Mouse (Mus musculus) ES-CJ7 (cell line): Measurements from ENCODE around the gene Ttc21b.
A peak's percentile ranks its signal among the peaks of the same experiment; 100 is the strongest.
"Not testable (repeated sequence)": the region's sequence is repeated elsewhere in the genome, so short reads cannot be mapped to it uniquely, and the experiment has no call there.

Experiments
- DNase-seq: peaks from one replicate; pipeline ENCODE4 v3.0.0; 2011; ENCODE audit warnings: low read depth, low spot score

Gene Ttc21b

DNA sequence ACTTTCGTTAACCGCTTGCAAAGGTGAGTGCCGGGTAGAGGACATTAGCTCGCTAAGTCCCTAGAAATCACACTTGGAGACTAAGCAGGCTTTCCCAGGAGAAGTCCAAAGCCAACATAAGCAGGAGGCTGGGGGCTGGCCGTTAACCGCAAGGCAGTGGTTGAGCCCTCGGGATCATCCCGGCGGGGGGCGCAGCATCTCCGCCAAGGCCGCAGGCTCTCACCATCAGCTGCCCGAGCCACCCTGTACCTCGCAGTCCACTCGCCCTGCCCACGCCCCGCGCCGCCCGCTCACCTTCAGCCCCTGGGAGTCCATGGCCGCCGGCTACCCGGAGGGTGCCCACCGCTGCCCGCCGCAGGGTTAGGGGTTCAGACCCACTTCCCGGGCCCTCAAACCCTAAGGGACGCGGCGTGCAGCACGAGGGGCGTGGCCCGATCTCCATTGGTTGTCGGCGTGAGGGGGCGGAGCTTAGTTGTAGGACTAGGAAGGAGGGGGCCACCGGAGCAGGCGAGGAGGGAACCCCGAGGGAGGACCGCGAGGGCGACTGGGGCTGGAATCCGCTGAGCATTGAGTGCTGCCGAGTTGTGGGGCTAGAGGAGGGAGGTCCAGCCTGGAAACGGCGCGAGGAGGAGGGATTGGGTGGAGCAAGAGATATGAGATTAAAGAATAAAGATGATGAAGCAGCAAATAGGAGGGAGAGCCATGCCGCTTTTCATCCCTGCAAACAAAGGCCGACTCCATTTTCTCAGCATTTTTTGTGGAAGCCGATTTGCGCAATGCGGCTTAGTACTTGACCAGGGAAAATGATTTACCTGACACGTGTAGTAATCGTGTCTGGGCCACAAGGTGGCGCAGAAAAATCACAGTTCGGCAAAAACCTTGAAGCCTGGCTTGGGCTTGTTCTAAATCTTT lies at the start of gene Ttc21b:
Gene Ttc21b, minus strand, starts transcription at position 398 of the 912 bp plus-strand sequence.
- peak; percentile 92 for DNase-seq

DNA sequence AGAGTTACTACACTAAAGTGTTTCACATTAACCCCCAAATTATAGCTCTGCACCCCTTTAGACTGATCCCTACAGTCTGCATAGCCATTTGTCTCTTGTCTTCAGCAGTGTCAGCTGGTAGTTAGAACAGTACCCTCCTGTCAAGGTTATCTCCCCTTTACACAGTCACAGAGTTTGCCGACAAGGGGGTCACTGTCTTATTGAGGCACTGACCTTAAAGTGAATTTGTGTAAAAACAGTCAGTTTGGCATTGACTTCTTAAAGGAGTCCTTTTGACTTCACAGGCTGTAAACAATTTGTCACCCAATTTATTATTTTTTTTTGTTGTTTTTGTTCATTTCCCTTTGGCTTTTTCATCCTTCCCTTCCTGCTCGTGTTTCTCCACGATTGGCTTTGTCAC lies 16.1 kb upstream of the Ttc21b start:
- DNase-seq, result no peak

DNA sequence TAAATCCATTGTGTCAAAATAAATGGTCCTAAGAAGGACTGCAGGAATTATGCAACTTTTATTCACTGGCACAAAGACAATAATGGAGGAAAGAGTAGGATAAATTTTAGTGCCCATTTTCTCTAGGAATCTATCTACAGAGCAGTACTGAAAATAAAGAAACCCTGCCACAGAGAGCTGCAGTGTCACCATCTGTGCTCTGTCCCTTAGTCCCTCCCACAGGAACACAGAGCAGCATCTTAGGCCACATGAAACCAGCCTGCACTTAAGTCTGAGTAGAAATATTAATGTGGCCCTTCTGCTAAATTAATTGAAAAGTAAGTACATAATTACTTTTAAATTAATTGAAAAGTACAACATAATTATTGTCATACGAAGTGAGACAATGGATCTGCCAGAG lies 12.4 kb downstream of the Ttc21b start:
- no peak for DNase-seq

DNA sequence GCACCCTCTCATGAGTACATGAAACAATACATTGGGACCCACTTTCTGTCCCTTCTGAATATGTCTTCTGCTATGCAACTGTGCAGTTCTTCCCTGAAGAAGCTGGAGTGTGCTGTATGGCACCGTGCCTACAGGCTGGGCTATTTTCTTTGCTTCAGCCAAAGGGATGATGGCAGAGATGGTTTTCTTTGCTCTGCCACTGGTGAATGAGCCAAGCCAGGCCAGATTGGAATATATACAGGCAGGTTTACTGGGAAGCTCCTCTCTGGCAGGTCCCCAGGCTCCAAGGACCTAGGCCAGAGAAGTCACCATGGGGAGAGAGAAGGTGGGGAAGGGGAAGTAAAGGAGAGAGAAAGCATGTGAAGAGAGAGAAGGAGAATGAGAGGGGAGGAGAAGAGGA lies 16.1 kb downstream of the Ttc21b start:
- DNase-seq, result no peak

DNA sequence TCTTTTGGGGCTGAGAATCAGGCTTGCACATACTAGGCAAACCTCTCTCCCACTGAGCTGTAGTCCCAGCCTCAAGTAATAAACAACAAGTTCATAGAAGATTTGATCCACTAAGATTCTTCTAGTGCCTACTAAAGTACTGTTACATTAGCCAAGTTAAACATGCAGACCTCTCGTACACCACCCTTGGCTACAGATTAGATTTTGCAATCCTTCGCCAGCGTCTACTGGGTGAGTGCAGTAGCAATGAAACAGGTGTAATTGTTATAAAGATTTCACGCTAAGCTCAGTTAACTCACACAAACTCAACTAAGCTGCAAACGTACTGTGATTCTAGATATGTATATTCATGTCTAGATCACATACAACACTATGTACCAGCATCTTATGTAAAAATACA lies 17.5 kb downstream of the Ttc21b start:
- no peak for DNase-seq

DNA sequence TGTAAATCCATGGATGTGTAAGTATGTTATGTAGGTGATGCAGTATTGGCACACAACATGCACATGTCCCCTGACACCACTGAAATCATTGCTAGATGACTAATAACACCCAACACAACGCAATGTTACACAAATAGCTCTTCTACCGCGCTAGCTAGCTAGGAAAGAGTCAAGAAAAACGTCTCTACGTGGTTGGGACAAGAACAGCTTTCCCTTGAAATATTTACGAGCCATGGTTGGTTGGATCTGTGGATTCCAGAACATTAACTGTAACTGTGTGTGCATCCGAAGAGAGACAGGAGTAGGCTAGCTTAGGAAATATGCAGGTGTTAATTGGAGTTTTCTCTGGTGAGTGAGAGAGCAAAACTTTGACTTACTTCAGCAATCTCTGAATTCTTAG lies 35.5 kb downstream of the Ttc21b start:
- DNase-seq, result no peak

DNA sequence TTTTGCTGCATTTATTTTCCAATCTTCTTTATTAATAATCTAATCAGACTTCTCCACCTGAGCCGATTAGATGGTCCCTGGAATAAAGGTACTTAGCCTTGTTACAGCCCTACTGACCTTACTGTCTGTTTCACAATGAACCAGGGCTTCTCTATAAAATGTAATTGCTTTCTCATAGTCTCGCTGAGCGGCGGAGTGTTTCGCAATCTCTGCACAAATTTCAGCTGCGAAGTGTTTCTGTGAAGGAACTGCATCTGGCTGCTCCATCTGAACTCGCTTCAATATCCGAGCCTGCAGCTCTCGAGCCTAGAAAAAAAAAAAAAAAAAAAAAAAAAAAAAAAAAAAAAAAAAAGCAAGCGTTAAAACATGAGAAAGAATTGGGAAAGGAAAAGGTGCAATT lies 46.5 kb downstream of the Ttc21b start:
- no peak for DNase-seq

DNA sequence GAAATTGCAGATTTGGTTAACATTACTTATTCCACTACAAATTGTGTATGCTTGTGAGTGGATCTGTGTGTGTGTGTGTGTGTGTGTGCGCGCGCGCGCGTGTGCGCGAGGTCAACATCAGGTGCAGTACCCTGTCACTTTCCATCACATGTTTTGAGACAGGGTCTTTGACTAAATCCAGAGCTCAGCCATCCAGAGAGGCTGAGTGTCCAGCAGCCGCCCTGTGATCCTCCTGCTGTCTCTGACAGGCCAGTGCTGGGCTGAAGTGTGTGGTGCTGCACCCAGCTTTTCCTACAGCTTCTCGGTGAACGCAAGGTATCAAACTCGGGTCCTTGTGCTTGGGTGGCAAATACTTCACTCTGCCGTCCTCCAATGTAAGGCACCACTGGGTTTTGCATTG lies 47.1 kb downstream of the Ttc21b start:
- no peak for DNase-seq

DNA sequence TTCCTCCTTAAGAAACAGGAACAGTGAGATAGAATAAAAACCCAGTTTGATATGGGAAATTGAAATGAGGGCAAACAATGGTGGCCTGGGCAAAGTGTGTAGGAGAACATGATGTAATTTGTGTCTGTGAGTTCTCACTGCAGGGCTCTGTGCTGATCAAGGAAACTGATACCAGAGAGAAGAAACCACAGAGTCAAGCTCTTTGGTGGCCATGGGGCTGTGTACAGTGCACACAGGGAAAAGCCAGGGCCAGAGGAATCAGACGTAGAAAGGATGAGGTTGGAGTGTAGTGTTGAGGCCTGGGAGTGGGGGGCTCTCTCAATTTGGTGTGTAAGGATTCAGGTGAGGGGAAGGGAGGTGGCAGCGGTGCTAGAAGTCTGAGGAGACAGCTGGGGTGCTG lies 49.6 kb downstream of the Ttc21b start:
- DNase-seq, result no peak

DNA sequence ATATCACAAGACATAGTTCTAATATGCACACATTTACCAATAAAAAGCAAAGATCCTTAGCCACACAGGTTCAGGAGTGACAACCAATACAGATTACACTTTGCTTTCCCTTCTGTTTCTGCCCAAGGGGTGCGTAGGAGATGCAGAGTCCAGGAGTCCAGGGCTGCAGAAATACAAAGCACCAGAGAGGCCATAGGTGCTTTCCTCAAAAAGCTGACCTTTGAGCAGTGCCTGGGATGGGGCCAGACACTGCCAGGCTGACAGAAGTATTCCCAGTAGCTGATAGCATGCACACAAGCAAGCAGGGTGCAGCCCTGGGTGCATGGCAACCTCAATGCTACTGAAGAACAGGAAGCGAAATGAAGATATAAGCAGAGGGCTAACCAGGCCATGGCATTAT lies 52.2 kb downstream of the Ttc21b start:
- DNase-seq, result no peak

DNA sequence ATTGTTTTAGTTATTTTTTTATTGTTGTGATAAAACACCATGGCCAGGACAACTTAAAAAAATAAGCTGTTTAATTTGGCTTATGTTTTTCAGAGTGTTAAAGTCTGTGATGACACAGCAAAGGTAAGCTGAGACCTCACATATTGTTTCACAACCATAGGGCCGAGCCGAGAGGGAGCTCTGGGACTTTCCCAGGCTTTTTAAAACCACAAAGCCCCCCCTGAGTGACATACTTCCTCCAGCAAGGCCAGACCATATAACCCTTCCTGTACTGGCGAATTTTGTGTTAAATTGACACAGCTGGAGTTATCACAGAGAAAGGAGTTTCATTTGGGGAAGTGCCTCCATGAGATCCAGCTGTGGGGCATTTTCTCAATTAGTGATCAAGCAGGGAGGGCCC lies 56.2 kb downstream of the Ttc21b start:
- DNase-seq, result no peak

DNA sequence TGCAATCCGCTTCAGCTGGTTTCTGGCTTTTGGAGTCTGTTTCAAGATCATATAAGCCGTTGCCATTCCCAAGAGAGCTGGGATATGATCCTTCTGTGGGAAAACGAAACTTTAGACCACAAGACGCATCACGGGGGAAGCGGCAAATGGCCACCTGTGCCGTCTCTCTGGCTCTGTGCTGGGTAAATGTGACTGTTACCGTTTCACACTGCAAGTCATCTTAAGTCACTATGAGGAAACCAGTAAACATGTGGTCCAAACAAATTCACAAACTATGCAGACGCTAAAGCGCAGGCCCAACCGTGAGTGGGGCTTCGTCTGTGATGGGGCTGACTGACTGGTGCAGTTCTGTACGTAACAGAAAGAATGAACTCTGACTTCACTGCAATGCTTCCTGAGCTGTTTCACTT lies 64.7 kb downstream of the Ttc21b start:
- DNase-seq, result no peak

DNA sequence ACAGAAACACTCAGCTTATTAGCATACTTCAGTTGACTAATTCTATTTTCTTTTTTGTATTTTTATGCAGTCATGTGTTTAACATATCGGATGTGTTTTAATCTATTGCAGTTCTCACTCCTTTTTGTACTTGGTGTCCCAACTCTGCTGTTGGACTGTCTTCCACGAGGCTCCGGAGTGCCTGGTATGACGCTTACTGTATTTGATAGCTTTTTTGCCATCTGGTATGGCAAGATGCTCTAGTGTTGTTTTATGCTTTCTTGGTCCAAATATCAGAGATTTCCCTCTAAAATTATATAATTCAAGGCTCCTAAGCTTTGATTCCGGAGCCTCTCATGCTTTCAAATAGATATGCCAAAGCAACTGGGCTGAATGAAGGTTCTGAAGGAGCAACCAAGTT lies 66.3 kb downstream of the Ttc21b start:
- no peak for DNase-seq

DNA sequence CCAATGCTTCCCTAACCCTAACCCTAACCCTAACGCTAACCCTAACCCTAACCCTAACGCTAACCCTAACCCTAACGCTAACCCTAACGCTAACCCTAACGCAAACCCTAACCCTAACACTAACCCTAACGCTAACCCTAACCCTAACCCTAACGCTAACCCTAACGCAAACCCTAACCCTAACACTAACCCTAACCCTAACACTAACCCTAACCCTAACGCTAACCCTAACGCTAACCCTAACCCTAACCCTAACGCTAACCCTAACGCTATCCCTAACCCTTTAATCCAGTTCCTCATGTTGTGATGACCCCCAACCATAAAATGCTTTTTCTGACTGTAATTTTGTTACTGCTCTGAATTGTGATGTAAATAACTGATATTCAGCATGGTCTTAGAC lies 67.2 kb downstream of the Ttc21b start:
- DNase-seq, result not testable (repeated sequence)

DNA sequence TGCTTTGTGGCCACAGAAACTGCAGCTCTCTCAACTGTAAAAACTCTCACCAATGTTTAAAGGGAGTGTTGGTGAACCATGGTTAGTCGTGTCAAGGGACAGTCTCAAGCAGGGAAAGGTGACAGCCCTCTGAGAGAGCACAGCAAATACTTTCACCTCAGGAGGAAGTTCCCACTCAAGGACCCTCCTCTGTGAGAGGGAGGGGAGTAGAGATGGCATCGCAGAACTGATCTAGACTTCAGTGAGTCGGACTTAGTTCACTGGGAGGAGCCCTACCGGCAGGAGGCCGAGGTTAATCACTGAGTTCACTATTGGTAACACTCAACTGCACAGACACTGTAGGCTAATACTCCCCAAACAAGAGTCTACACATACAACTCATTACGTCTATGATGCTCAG lies 68.9 kb downstream of the Ttc21b start:
- no peak for DNase-seq

DNA sequence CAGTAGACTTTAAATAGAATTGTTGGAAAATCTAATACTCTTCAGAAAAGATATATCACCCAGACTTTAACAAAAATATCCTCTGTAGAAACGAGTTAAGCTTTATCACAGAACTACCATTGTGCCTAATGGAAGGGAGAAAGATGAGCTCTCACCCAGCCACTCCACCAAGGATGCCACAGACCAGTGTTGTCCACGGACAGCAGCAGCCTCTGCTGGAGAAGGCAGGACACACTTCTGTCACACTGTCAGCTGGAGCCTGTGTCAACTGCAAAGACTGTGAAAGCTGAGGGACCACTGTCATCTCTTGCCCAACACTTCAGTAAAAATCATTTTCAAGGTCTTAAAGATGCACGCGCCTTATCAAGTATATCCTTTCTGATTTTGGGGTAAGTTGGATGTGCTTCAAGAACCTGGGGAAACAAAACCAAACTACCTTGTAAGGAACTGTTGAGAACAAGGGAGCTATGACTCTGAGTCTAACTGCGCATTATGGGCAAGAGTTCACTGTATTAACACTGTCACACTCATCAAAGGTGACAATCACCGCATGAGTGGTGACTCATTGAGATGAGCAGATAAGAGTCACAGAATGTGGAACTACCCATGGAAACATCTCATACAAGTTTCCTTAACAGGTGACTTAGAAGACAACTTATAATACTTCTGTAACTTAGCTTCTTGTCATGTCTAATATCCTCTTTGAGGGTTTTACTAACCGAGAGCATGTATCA lies 71.8 kb downstream of the Ttc21b start:
- no peak for DNase-seq

DNA sequence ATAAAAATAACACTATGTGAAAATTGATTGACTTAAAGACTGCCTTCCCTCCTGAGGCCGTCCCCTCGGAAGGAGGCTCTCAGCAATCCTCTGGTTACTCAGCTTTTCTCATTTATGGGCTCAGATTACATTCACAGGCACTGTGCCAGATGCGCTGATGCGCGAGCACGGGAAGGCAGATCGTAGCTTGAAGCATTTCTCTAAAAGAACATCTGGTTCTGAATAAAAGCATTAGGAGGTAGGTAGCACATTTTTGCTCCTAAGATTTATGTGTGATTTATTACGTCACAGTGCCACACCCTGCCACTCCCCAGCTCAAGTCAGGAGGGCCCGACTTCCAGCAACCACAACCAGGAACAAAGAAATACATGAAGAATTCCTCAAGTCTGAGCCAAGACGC lies 76.1 kb downstream of the Ttc21b start:
- no peak for DNase-seq

DNA sequence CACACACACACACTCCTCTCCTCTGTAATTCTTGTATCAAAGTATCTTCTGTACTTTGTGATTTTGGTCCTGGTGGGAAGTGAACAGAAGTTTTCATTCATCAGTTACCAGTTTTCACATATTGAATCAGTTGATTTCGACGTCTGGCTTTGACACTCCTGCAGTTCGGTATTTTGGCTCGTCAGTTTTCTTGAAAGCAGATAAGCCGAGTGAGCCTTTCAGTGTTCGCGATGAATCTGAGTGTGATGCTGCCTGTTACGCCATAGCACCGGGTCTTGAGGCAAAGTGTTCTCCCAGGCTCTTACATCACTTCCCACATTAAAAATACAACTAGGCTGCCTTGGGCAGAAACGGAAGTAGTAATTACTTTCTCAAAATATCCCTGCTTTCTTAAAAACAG lies 76.6 kb downstream of the Ttc21b start:
- DNase-seq, result no peak

DNA sequence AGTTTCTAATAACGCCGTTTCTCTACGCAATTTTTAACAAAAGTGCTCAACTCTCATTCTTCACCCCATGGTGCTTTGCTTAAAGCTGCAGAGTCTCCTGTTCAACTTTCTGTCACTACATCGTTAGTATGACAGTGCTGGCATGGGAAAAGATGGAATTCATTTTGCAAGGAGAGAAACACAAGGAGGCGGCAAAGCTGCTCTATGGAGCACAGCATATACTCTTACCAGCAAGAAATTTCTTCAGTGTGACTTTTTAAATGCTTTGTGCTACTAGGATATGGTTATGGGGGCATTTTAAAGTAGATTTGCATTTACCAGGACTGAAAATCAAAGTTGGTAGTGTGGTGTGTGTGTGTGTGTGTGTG lies 77.6 kb downstream of the Ttc21b start:
- DNase-seq, result no peak

DNA sequence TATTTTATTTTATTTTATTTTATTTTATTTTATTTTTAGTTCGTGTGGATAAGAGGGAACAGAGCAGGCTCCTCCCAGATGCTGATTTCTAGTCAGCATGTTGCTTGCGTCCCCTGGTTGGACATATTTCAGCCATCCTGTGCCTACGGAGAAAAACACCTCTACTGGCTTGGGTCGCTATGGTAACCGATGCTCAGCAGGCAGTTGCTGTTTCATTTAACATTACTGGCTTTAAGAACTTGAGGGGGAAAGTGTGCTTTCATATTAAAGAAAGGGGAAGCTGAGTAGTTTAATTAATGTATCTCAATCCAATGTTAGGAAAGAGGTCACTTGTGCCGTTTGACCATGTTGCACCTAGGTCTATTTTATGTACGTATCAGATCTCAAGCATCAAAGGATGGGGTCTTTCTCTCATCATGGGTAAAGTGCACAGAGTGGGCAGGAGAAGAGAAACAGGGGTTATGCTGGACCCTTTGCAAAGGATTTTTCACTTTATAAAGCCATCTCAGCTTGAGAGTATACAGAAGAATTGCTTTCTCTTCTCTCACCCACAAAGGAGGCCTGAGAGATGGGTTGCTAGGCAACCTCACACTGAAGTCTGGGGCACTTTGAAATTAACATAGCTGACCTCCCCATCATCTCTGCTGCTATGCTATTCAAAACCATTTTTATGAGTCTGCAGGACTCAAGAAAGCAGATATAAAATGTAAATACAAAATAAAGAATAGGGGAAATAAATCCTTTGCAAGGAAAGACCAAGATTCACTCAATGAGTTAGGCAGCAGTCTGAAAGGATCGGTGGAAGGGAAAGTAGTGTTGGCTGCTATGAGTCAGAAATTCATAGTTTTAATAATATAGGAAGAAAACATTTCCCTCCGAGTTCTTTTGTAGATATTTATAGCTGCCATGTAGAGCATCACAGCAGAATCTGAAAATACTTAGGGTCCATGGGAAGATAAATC lies 78.2 kb downstream of the Ttc21b start:
- no peak for DNase-seq

DNA sequence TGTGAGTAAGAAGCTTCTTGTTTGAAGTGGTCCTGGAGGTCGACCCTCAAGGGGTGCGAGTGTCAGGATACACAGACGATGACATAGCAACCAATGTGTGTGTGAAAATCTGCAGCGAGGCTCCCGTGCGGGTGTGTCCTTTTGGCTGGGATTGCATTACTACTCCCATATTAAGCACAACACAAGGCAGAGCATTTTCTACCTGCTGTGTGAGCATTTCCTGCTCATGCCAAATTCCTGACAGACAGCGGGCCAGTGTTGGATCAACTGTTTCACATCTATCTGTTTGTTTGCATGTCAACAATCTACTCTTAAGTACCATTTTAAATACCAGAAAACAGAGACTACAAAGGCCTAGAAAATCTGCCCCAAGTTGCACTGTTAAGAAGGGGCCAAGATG lies 79.4 kb downstream of the Ttc21b start:
- DNase-seq, result no peak

DNA sequence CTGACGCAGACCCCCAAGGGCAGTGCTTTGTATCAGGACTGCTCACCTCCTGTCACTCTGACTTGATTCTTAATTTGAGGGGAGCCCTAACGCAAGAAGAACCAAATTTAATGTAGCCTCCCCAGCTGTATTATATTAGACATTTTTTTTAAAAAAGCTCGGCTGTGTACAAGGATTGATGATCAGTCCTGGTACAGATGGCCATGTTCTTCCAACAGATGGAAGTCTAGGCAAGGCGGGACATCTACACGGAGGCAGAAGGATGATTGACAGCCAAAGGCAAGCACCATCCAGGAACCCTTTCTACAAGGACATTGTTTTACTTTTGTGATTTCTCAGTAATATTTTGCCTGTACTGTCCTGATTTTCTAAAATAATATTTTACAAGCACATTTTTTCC lies 83.3 kb downstream of the Ttc21b start:
- no peak for DNase-seq
